Mouse (Mus musculus) ES-E14 (cell line): ENCODE results near the gene Stac2.

Experiments used
- CHD2 ChIP-seq: IDR thresholded peaks from 2 replicates; pipeline ENCODE4 v1.6.1; 2014; ENCODE audit warnings: mild to moderate bottlenecking, low read depth, low read length, inconsistent platforms
- HCFC1 ChIP-seq: IDR thresholded peaks from 2 replicates; pipeline ENCODE4 v1.6.1; 2012; ENCODE audit warnings: low read length, inconsistent platforms, borderline replicate concordance; ENCODE audit not compliant: insufficient read depth
- MAFK ChIP-seq: IDR thresholded peaks from 2 replicates; pipeline ENCODE4 v1.6.1; 2014; ENCODE audit warnings: mild to moderate bottlenecking, low read depth, low read length, inconsistent platforms; ENCODE audit not compliant: insufficient read depth
- ZC3H11A ChIP-seq: IDR thresholded peaks from 2 replicates; pipeline ENCODE4 v1.6.1; 2012; ENCODE audit warnings: low read depth, mild to moderate bottlenecking, inconsistent platforms, low read length, borderline replicate concordance
- ZNF384 ChIP-seq: IDR thresholded peaks from 2 replicates; pipeline ENCODE4 v1.6.1; 2012; ENCODE audit warnings: low read depth, low read length, inconsistent platforms

GRCm38 (mm10) chr11:98019883-98020610 lies 33.2 kb downstream of the Stac2 start:
- no peak for TF ChIP-seq HCFC1
- TF ChIP-seq CHD2, result no peak
- TF ChIP-seq ZC3H11A, result no peak
- no peak for TF ChIP-seq ZNF384
- TF ChIP-seq MAFK, result no peak
